Mouse (Mus musculus): ENCODE measurements around the gene Gemin2.
"Not testable (repeated sequence)": the region's sequence is repeated elsewhere in the genome, so short reads cannot be mapped to it uniquely, and the experiment has no call there.

Gemin2 gene

DNA sequence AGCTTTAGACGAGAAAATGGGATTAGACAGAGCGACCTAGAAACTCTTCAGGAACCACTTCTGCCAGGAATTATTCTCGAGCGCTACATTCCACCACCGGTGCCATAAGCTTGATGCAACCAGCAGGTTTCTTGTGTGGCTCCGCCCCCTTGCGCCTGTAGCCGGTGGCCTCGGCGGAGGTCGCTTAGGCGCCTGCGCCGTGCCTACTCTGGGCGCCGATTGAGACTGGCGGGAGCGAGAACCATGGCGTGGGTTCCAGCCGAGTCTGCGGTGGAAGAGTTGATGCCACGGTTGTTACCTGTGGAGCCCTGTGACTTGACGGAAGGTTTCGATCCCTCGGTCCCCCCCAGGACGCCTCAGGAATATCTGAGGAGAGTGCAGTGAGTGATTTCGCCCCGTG lies at the start of gene Gemin2:
Gemin2 (plus strand) TSS at position 160 of the 400 bp plus-strand sequence.
- DNase-seq (ENCODE audit: low spot score in 2 of 2) = peak; percentile 72 to 89

GRCm38 (mm10) chr12:58964583-58964982 lies 48.6 kb upstream of the Gemin2 start:
- no peak for DNase-seq (ENCODE audit: low spot score in 2 of 2)

GRCm38 (mm10) chr12:58976966-58977365 lies 36.2 kb upstream of the Gemin2 start:
- DNase-seq (ENCODE audit: low spot score in 2 of 2) = no peak

DNA sequence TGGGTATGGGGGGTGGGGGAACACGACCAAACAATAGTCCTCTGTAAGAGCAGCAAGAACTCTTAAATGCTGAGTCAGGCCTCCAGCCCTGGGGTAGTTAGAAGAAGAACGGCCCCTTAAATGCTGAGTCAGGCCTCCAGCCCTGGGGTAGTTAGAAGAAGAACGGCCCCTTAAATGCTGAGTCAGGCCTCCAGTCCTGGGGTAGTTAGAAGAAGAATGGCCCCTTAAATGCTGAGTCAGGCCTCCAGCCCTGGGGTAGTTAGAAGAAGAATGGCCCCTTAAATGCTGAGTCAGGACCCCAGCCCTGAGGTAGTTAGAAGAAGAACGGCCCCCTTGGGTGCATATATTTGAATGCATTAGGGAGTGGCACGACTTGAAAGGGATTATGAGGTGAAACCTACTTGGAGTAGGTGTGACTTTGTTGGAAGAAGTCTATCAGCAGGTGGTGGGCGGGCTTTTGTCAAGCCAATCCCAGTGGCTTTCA lies 32.0 kb upstream of the Gemin2 start:
- DNase-seq (ENCODE audit: low spot score in 2 of 2) = not testable (repeated sequence)

- no peak for DNase-seq (ENCODE audit: low spot score in 2 of 2)
These were observed 27.4 kb upstream of the Gemin2 start for GRCm38 (mm10) chr12:58985766-58986165.

- no peak for DNase-seq (ENCODE audit: low spot score in 2 of 2)
These were observed 2.7 kb upstream of the Gemin2 start for GRCm38 (mm10) chr12:59010482-59010881.

- no peak for DNase-seq (ENCODE audit: low spot score in 2 of 2)
These were observed 1.8 kb upstream of the Gemin2 start for GRCm38 (mm10) chr12:59011275-59011843.

GRCm38 (mm10) chr12:59011844-59012709 lies 1.1 kb upstream of the Gemin2 start, which contains the start of gene Sec23a:
Sec23a (minus strand) TSS chr12:59012017.
- peak; percentile 98 to 99 for DNase-seq (ENCODE audit: low spot score in 2 of 2)

GRCm38 (mm10) chr12:59012710-59013091 lies 492 bp upstream of the Gemin2 start:
- no peak for DNase-seq (ENCODE audit: low spot score in 2 of 2)

DNA sequence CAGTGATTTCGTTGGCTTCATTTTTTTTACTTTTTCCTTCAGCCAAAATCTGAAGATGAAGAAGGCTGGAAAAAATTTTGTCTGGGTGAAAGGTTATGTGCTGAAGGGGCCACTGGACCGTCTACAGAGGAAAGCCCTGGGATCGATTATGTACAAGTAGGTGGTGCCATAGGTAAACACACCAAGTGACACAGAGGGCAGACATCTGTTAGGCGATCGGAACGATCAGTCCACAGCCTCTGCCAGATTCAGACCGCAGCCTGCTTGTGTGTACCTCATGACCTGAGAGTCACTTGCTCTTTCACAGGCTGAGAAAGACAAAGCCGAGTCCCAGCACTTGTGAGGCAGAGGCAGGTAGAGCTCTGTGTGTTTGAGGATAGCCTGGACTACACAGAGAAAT lies 4.8 kb downstream of the Gemin2 start:
- no peak for DNase-seq (ENCODE audit: low spot score in 2 of 2)

- DNase-seq (ENCODE audit: low spot score in 2 of 2) = no peak
These were observed 6.7 kb downstream of the Gemin2 start for GRCm38 (mm10) chr12:59019891-59020290.

GRCm38 (mm10) chr12:59021306-59021705 lies 8.1 kb downstream of the Gemin2 start:
- no peak for DNase-seq (ENCODE audit: low spot score in 2 of 2)

DNA sequence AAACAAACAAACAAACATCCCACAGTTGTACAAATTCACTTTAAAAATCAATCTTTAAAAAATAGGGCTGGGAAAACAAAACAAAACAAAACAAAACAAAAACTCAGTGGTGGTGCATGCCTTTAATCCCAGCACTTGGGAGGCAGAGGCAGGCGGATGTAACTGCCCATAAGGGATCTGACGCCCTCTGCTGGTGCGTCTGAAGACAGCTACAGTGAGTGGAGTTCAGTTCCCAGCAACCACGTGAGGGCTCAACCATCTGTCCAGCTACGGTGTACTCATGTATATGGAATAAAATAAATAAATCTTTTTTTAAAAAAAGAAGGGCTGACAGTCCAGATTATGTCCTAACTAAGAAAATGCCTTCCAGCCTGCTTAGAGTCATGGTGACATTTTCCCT lies 18.9 kb downstream of the Gemin2 start:
- DNase-seq (ENCODE audit: low spot score in 2 of 2) = no peak

- DNase-seq (ENCODE audit: low spot score in 2 of 2) = no peak
These were observed 26.2 kb downstream of the Gemin2 start for GRCm38 (mm10) chr12:59039162-59039970.

DNA sequence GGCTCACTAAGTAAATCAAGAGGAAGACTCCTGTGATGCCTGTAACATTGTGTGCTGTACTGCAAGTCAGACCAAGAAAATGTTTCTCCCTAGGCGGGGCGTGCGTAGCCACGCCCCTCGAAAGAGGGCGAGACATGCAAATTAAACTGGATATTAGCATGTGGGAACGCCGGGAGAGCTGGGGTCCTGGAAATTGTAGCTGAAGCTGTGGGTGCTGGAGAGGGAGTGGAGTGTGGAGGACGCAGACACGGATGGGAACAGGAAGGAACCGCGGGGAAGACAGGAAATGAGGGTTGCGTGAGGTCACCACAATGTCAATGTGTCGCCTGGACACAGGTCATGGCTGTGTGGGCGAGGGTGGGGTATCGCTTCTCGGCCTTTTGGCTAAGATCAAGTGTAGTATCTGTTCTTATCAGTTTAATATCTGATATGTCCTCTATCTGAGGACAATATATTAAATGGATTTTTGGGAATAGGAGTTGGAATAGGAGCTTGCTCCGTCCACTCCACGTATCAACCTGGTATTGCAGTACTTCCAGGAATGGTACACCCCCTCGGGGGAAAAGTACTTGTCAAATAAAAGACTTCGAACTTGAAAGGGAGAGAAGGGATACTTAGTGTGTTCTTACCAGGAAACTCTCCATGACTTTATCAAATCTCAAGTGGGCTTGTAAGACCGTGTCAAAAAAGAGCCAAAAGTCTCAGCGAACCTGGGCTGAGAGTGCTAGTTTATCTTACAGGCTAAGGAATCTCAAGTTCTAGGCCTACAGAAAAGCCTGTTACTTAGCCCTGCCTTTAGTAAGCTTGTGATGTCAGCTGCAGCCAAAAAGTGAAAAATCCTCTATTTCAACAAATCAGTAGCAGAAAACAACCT lies 27.0 kb downstream of the Gemin2 start:
- DNase-seq (ENCODE audit: low spot score in 2 of 2) = no peak

DNA sequence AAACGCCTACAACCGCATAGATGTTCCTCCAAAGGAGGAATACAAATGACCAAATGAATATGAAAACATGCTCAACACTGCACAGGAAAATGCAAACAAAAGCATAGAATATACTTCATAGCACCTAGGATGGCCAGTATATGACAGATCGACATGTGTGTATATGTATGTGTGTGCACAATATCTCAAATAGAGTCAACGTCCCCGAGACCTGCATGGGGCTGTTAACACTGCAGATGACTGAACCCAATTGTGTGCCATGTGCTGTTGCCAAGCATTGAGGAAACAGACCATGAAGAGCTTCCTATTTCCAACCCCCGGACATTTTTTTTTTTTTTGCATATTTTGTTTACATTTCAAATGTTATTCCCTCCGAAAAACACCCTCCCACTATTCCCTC lies 27.7 kb downstream of the Gemin2 start:
- no peak for DNase-seq (ENCODE audit: low spot score in 2 of 2)

DNA sequence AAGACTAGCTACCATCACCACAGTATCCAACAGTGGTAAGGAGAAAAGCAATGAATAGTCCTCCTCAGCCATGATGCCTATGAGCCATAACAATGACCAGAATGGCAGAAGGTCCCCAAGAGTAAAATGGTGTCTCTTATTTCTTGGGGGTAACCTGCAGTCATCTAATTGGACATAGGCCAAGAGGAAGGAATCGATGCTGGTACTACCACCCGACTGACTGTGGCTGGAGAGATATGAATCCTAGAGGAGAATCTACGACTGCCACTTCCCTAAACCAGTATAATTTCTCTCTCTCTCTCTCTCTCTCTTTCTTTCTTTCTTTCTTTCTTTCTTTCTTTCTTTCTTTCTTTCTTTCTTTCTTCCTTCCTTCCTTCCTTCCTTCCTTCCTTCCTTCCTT lies 39.3 kb downstream of the Gemin2 start:
- DNase-seq (ENCODE audit: low spot score in 2 of 2) = no peak

GRCm38 (mm10) chr12:59053166-59053565 lies 40.0 kb downstream of the Gemin2 start:
- no peak for DNase-seq (ENCODE audit: low spot score in 2 of 2)

DNA sequence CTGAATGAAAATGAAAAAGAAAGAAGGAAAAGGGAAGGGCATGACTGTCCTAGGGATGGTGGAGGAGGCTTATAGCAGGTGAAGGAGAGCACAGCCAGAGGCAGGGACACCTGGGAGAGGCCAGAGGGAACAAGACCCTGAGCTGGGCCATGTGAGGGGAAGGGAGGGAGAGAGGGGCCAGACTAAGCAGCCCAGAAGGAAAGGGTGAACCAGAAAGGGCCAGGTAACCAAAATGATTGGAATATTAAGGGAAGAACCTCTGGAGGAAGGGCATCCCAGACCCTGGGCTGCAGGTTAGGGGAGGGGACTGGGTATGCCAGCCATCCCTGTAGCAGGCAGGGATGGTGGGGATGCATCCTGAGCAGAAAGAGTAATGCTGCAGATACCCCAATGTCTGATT lies 40.8 kb downstream of the Gemin2 start:
- no peak for DNase-seq (ENCODE audit: low spot score in 2 of 2)

GRCm38 (mm10) chr12:59055196-59055850 lies 42.1 kb downstream of the Gemin2 start:
- DNase-seq (ENCODE audit: low spot score in 2 of 2) = no peak

- DNase-seq (ENCODE audit: low spot score in 2 of 2) = no peak
These were observed 43.0 kb downstream of the Gemin2 start for GRCm38 (mm10) chr12:59056222-59056621.

All from urinary bladder, adult 18-20 months (tissue).